Mouse (Mus musculus): Measurements from ENCODE around the gene Gm20605. TPM values are rescaled to one million over a fixed set of nuclear protein-coding genes. Genes with fewer than 3 reads are reported as not detected.
A peak's percentile ranks its signal among the peaks of the same experiment; 100 is the strongest.

Gene Gm20605
- polyA plus RNA-seq, 1 experiment from 2014 or later = 7.8 TPM

DNA sequence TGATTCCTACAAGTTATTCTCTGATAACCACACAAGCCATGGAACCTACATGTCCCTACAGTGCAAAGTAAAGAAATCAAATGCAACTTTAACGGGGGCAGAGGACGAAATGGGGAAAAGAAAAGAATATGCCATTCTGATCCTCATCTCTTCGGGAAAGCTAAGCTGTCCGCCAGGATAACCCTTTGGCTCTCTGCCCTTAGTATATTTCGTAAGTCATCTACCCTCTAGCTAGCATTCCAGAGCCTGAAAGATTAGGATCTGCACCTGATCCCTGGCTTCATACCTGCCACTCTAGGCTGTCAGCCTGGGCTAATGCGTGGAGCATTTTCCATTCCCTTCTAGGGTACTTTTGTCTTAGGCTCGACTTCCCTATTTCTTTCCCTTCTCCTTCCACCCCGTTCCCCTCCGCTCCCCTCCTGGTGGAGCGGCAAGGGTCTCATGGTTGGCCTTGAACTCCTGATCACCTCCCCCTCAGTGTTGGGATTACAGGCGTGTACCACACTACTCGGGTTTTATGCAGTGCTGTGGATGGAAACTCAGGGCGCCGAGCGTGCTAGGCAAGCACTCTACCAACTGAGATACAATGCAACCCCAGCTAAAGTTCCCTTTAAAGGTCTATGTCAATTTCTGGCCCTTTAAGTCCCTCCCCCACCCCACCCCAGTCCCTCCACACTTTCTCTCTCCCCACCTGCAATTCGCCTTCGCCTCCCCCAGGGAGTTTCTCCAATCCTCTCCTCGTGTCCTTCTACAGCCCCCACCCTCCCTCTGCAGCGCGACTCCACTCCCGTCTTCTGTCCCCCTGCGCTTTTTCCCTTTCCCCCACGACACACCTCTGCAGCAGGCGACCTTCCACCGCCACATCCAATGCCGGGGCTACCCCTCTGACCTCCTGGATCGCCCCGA, 54.7 kb downstream of the Gm20605 start:
- H3K27me3 ChIP-seq (replicated peaks) = no peaks in the 10 kb centered on the region
- H3K27ac ChIP-seq = peak overlapping the region; percentile 81
- H3K9me3 ChIP-seq (replicated peaks) = no peaks in the 10 kb centered on the region
- H3K4me3 ChIP-seq = peak overlapping the region; percentile 90
- peak overlapping the region; percentile 90 for H3K4me2 ChIP-seq
- H3K9ac ChIP-seq = peak overlapping the region; percentile 92
- ATAC-seq = no peak
- peaks cover 37% of the 10 kb centered on the region for H3K36me3 ChIP-seq
- H3K4me1 ChIP-seq = peaks cover 79% of the 10 kb centered on the region
- 7% methylated on average over 28 of the region's 28 CpGs for WGBS (ENCODE audit: insufficient replicate concordance)

DNA sequence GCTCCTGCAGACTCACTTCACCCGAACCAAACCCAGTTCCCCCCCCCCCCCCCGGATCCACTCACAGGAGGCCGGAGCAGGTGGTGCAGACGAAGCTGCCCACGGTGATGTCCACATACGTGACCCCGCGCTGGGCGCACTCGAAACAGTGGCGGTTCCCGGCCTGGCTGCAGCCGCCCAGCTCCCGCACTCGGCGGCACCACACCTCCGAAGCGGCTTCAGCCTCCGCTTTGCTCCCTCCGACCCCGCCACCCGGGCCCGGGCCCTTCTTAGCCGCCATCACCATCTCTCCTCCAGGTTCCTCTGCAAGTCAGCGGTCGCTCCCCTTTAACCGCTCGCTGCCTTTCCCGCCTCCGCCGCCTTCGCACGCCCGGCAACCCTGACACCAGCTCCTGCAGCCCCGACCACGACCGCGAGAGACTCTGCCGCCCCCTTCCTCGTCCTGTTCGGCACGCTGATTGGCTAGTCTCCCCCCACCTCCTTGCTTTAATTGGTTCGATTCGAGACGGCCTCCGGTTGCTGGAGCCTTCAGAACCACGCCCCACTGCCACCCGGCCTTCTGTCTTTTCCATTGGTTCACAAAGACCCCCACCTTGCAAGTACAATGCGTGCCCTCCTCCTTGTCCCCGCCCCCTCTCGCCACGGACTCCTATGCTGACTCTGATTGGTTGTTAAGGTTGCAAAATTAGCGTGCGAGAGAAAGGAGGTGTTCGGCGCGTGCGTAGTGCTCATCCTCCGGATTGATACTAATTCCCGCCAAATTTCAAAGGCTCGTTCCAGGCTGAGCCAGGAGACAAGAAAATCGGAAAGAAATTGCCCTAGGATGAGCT, 55.5 kb downstream of the Gm20605 start, which contains the start of gene Agfg2:
Gene Agfg2, minus strand, starts transcription at position 433 of the 830 bp plus-strand sequence.
- peak within 1 kb of the TSS; percentile 92 for H3K9ac ChIP-seq
- peak; percentile 89 for ATAC-seq

DNA sequence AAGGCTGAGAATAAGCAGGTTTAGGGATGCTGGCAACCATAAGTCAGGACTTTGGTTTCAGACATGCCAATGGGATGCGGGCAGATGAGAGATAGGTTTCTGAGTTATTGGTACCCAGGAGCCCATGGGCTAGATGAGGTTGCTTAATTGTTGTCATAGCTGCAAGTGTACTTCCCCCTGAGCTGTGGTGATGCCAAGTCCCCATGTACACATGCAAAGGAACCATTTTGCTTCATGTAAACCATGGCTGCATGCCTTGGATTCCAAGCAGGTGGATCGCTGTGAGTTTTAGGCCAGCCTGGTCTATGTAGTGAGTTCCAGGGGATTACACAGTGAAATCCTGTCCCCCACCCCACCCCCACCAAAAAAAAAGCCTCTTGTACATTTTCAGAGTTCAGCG, 56.7 kb downstream of the Gm20605 start:
- Histone ChIP-seq H3K4me2 (peak overlapping the region; percentile 90), H3K27ac (peak overlapping the region; percentile 98), H3K36me3 (peaks cover 17% of the 10 kb centered on the region), H3K4me3 (peak overlapping the region; percentile 29), H3K4me1 (peaks cover 72% of the 10 kb centered on the region), H3K27me3 (replicated peaks) (no peaks in the 10 kb centered on the region), H3K9ac (peak overlapping the region; percentile 63), H3K9me3 (replicated peaks) (no peaks in the 10 kb centered on the region)
- 38% methylated on average over 3 of the region's 3 CpGs for WGBS (ENCODE audit: insufficient replicate concordance)
- no peak for ATAC-seq

More for the DNA sequence above, 55.5 kb downstream of the Gm20605 start, which contains the start of gene Agfg2:
- H3K4me3 ChIP-seq = peak within 1 kb of the TSS; percentile 90
- H3K4me2 ChIP-seq = peak within 1 kb of the TSS; percentile 90
- no peaks in the 10 kb centered on the region for H3K27me3 ChIP-seq (replicated peaks)
- WGBS (ENCODE audit: insufficient replicate concordance) = under 1% methylated on average over 62 of the region's 62 CpGs
- H3K27ac ChIP-seq = peak within 1 kb of the TSS; percentile 98
- peaks cover 73% of the 10 kb centered on the region for H3K4me1 ChIP-seq
- H3K36me3 ChIP-seq = peaks cover 29% of the 10 kb centered on the region
- no peaks in the 10 kb centered on the region for H3K9me3 ChIP-seq (replicated peaks)

DNA sequence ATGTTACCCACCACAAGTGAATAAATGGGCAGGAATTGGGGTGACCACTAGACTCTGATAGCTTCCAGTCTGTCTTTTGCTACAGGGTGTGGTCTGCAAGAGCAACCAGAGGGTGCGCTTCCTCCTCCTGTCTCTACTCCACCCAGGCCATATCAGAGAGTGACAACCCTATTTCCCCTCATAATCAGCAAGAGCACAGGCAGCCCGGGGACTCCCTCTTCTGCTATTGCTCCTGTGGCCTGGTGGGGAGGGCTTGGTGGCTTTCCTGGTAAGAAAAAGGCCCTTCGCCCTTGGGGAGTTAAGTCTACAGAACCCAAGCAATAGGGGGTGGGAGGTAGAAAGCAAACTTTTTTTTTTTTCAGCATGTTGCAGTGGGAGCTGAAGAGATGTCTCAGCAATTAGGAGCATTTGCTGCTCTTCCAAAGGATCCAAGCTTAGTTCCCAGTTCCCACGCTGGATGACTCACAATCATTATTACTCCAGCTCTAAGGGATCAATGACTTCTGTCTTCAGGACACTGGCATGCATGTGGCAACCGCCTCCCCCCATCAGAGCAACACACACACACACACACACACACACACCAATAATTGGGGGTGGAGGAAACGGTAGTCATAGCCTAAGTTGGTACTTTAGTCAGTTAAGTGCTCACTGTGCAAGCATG, 57.3 kb downstream of the Gm20605 start:
- ATAC-seq = peak; percentile 90
- Histone ChIP-seq H3K9me3 (replicated peaks) (no peaks in the 10 kb centered on the region), H3K4me2 (peak overlapping the region; percentile 90), H3K27me3 (replicated peaks) (no peaks in the 10 kb centered on the region), H3K36me3 (peaks cover 11% of the 10 kb centered on the region), H3K4me1 (peaks cover 68% of the 10 kb centered on the region), H3K27ac (peak overlapping the region; percentile 98), H3K4me3 (peak overlapping the region; percentile 42), H3K9ac (peak overlapping the region; percentile 72)
- 29% methylated on average over 6 of the region's 6 CpGs for WGBS (ENCODE audit: insufficient replicate concordance)

DNA sequence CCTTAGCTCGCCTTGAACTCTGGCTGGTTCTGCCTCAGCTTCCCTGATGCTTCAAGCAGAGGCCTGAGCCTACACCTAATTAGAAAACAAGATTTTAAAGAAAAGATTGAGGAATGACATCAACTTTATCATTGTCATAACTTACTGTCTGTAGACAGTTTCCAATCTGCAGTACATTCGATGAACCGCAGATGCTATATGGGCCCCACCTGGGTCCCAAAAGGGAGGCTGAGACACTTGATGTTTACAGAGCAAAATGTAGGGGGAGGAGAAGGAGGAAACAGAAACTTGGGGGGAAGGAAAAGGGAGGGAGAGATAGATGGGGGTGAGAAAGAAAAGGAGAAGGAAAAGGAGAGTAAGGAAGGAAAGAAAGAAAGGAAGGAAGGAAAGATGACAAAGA, 61.0 kb downstream of the Gm20605 start:
- Histone ChIP-seq H3K27me3 (replicated peaks) (no peaks in the 10 kb centered on the region), H3K4me1 (peaks cover 47% of the 10 kb centered on the region), H3K36me3 (no peaks in the 10 kb centered on the region), H3K27ac (peak overlapping the region; percentile 57), H3K9ac (no peak overlapping the region), H3K4me3 (no peak overlapping the region), H3K9me3 (replicated peaks) (no peaks in the 10 kb centered on the region), H3K4me2 (no peak overlapping the region)
- 80% methylated on average over 3 of the region's 3 CpGs for WGBS (ENCODE audit: insufficient replicate concordance)
- ATAC-seq = no peak

DNA sequence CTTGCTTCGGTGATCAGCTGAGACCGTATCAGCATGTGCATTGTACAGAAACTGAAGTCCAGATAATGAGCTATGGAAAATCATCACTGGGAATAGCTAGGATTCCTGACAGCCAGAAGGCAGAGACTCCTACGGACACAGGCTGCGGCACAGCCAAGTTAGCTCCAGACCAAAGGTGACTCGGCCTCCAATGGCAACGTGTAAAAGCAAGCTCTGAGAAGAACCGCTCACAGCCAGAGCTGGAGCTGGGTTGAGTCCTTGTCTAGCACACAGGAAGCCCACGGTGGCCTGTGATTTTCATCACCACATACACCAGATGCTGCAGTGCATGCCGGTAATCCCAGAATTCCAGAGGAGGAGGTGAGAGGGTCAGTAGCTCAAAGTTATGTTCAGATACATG, 61.6 kb downstream of the Gm20605 start:
- Histone ChIP-seq H3K4me3 (no peak overlapping the region), H3K4me2 (no peak overlapping the region), H3K27me3 (replicated peaks) (no peaks in the 10 kb centered on the region), H3K27ac (0 out of 2 replicates have a peak overlapping the region, but pooled peaks have one; percentile 57), H3K9ac (no peak overlapping the region), H3K36me3 (no peaks in the 10 kb centered on the region), H3K4me1 (peaks cover 45% of the 10 kb centered on the region), H3K9me3 (replicated peaks) (no peaks in the 10 kb centered on the region)
- ATAC-seq = no peak
- 60% methylated on average over 9 of the region's 9 CpGs for WGBS (ENCODE audit: insufficient replicate concordance)

DNA sequence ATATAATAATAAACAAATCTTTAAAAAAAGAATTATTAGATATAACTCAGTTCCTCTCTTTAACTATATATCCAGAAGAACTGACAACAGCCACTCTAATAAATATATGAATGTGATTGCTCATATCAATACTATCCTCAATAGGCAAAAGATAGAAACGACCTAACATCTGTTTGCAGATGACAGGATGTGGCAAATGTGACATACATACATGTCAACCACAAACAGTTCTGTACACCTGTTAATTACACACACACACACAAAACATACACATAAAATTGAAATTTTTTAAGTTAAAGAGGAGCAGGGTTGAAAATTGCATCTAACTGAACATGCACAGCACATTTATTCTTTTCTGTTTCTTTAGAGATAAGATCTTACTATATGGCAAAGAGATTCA, 62.9 kb downstream of the Gm20605 start:
- H3K36me3 ChIP-seq = no peaks in the 10 kb centered on the region
- H3K27me3 ChIP-seq (replicated peaks) = no peaks in the 10 kb centered on the region
- no peak for ATAC-seq
- H3K9me3 ChIP-seq (replicated peaks) = no peaks in the 10 kb centered on the region
- H3K4me1 ChIP-seq = peaks cover 37% of the 10 kb centered on the region
- H3K4me2 ChIP-seq = no peak overlapping the region
- no peak overlapping the region for H3K27ac ChIP-seq
- no peak overlapping the region for H3K9ac ChIP-seq
- WGBS (ENCODE audit: insufficient replicate concordance) = 55% methylated on average over 1 of the region's 1 CpGs
- H3K4me3 ChIP-seq = no peak overlapping the region

Other genes starting within 250 kb of the Gm20605 start
- 0.29 and 0.31 TPM in 2 replicates for gene Zan, start 152.1 kb upstream of the Gm20605 start, polyA plus RNA-seq (2016; fragmentation: Nextera tagmentation; extraction: Ambion mirVana)
- gene Pop7, start 126.7 kb upstream of the Gm20605 start, polyA plus RNA-seq (2016; fragmentation: Nextera tagmentation; extraction: Ambion mirVana) = 48.4 and 55.3 TPM in 2 replicates
- gene Gigyf1, start 110.6 kb upstream of the Gm20605 start, polyA plus RNA-seq (2016; fragmentation: Nextera tagmentation; extraction: Ambion mirVana) = 5.6 and 6.0 TPM in 2 replicates
- gene Epo, start 95.9 kb upstream of the Gm20605 start, polyA plus RNA-seq (2016; fragmentation: Nextera tagmentation; extraction: Ambion mirVana) = 1.7 and 2.3 TPM in 2 replicates
- gene Gnb2, start 95.7 kb upstream of the Gm20605 start, polyA plus RNA-seq (2016; fragmentation: Nextera tagmentation; extraction: Ambion mirVana) = 215 and 221 TPM in 2 replicates
- gene Actl6b, start 75.7 kb upstream of the Gm20605 start, polyA plus RNA-seq (2016; fragmentation: Nextera tagmentation; extraction: Ambion mirVana) = not detected in 2 replicates
- gene Tfr2, start 59.3 kb upstream of the Gm20605 start, polyA plus RNA-seq (2016; fragmentation: Nextera tagmentation; extraction: Ambion mirVana) = 51.0 and 53.9 TPM in 2 replicates
- 45.5 and 48.4 TPM in 2 replicates for gene Mospd3, start 28.1 kb upstream of the Gm20605 start, polyA plus RNA-seq (2016; fragmentation: Nextera tagmentation; extraction: Ambion mirVana)
- gene Pcolce, start 15.4 kb upstream of the Gm20605 start, polyA plus RNA-seq (2016; fragmentation: Nextera tagmentation; extraction: Ambion mirVana) = 21.1 and 22.1 TPM in 2 replicates
- 0.10 TPM in 1 of 2 replicates, not detected in the other for gene Fbxo24, start 173 bp upstream of the Gm20605 start, polyA plus RNA-seq (2016; fragmentation: Nextera tagmentation; extraction: Ambion mirVana)
- gene Lrch4, start 54 bp upstream of the Gm20605 start, polyA plus RNA-seq (2016; fragmentation: Nextera tagmentation; extraction: Ambion mirVana) = 33.4 and 36.0 TPM in 2 replicates
- 6.0 and 6.5 TPM in 2 replicates for gene Sap25, start 12.2 kb downstream of the Gm20605 start, polyA plus RNA-seq (2016; fragmentation: Nextera tagmentation; extraction: Ambion mirVana)
- gene Irs3, start 16.5 kb downstream of the Gm20605 start, polyA plus RNA-seq (2016; fragmentation: Nextera tagmentation; extraction: Ambion mirVana) = 0.05 and 0.07 TPM in 2 replicates
- gene Agfg2, start 55.6 kb downstream of the Gm20605 start, polyA plus RNA-seq (2016; fragmentation: Nextera tagmentation; extraction: Ambion mirVana) = 44.3 and 47.2 TPM in 2 replicates
- 0.33 and 0.38 TPM in 2 replicates for gene Nyap1, start 112.4 kb downstream of the Gm20605 start, polyA plus RNA-seq (2016; fragmentation: Nextera tagmentation; extraction: Ambion mirVana)
- 96.0 and 99.2 TPM in 2 replicates for gene Tsc22d4, start 116.6 kb downstream of the Gm20605 start, polyA plus RNA-seq (2016; fragmentation: Nextera tagmentation; extraction: Ambion mirVana)
- gene Ppp1r35, start 149.7 kb downstream of the Gm20605 start, polyA plus RNA-seq (2016; fragmentation: Nextera tagmentation; extraction: Ambion mirVana) = 38.6 and 39.2 TPM in 2 replicates
- gene Mepce, start 158.5 kb downstream of the Gm20605 start, polyA plus RNA-seq (2016; fragmentation: Nextera tagmentation; extraction: Ambion mirVana) = 9.0 and 9.2 TPM in 2 replicates
- gene Zcwpw1, start 158.6 kb downstream of the Gm20605 start, polyA plus RNA-seq (2016; fragmentation: Nextera tagmentation; extraction: Ambion mirVana) = 6.9 and 7.5 TPM in 2 replicates
- gene Pilra, start 207.1 kb downstream of the Gm20605 start, polyA plus RNA-seq (2016; fragmentation: Nextera tagmentation; extraction: Ambion mirVana) = 1.0 and 1.4 TPM in 2 replicates
- gene Pilrb1, start 228.9 kb downstream of the Gm20605 start, polyA plus RNA-seq (2016; fragmentation: Nextera tagmentation; extraction: Ambion mirVana) = 1.3 and 1.7 TPM in 2 replicates
- 0.69 and 0.92 TPM in 2 replicates for gene Pilrb2, start 242.6 kb downstream of the Gm20605 start, polyA plus RNA-seq (2016; fragmentation: Nextera tagmentation; extraction: Ambion mirVana)

Data from liver, embryonic 12.5 days (tissue).